Mouse (Mus musculus) midbrain, embryonic 12.5 days (tissue): ENCODE measurements around the gene Tiam1. TPM values are rescaled to one million over a fixed set of nuclear protein-coding genes. Genes with fewer than 3 reads are reported as not detected.
A peak's percentile ranks its signal among the peaks of the same experiment; 100 is the strongest.

ENCODE experiments used
- ATAC-seq: fragments of 200-750 bp; cut with Nextera tagmentation; 2 replicates; pipeline ENCODE4 v1.8.0; 2017; ENCODE audit warnings: low read depth, moderate TSS enrichment, moderate library complexity; ENCODE audit not compliant: low FRiP score
- H3K27ac ChIP-seq: fragments of 300-500 bp; sonication (generic); replicated peaks from 2 replicates; pipeline ENCODE4 v1.5.1; 2016; ENCODE audit warnings: mild to moderate bottlenecking
- H3K27me3 ChIP-seq: fragments of 300-500 bp; sonication (generic); 2 replicates; pipeline ENCODE4 v1.6.1; 2016; ENCODE audit warnings: mild to moderate bottlenecking
- H3K36me3 ChIP-seq: fragments of 300-500 bp; sonication (generic); 2 replicates; pipeline ENCODE4 v1.6.1; 2016
- H3K4me1 ChIP-seq: fragments of 300-500 bp; sonication (generic); 2 replicates; pipeline ENCODE4 v1.6.1; 2016
- H3K4me2 ChIP-seq: fragments of 300-500 bp; sonication (generic); replicated peaks from 2 replicates; pipeline ENCODE4 v1.6.1; 2016; ENCODE audit warnings: mild to moderate bottlenecking, moderate library complexity
- H3K4me3 ChIP-seq: fragments of 300-500 bp; sonication (generic); 2 replicates; pipeline ENCODE4 v1.5.1; 2016; ENCODE audit warnings: mild to moderate bottlenecking
- H3K9ac ChIP-seq: fragments of 300-500 bp; sonication (generic); replicated peaks from 2 replicates; pipeline ENCODE4 v1.6.1; 2016; ENCODE audit warnings: mild to moderate bottlenecking, moderate library complexity
- H3K9me3 ChIP-seq: fragments of 300-500 bp; sonication (generic); 2 replicates; pipeline ENCODE4 v1.6.1; 2016; ENCODE audit warnings: mild to moderate bottlenecking
- WGBS: fragments of 180-500 bp; shearing (Covaris S2); methylation state at CpG from one replicate; pipeline ENCODE4 v1.1.7; 2016; 5-methylcytosine and 5-hydroxymethylcytosine counted together
- polyA plus RNA-seq: library from polyadenylated mRNA; unstranded; fragments of >200 nt; fragmentation: Nextera tagmentation; extraction: Ambion mirVana; gene quantifications from 2 replicates; pipeline ENCODE4 v1.2.1, GENCODE M21; 2016

Gene Tiam1
- polyA plus RNA-seq, 1 experiment from 2014 or later: 23.8 TPM

GRCm38 (mm10) chr16:89986672-89987362, 156.8 kb downstream of the Tiam1 start:
- no peaks in the 10 kb centered on the region for H3K36me3 ChIP-seq
- no peak overlapping the region for H3K4me3 ChIP-seq
- H3K27me3 ChIP-seq: no peaks in the 10 kb centered on the region
- WGBS: 72% methylated on average over 18 of the region's 18 CpGs
- H3K4me2 ChIP-seq: no peak overlapping the region
- H3K4me1 ChIP-seq: peaks cover 8% of the 10 kb centered on the region; the same call in 1 of the 2 replicates
- peak; percentile 59; the same call in 1 of the 2 replicates for ATAC-seq
- H3K27ac ChIP-seq: no peak overlapping the region
- no peak overlapping the region for H3K9ac ChIP-seq
- H3K9me3 ChIP-seq: no peaks in the 10 kb centered on the region

- Histone ChIP-seq H3K27ac (no peak overlapping the region), H3K4me1 (peaks cover 8% of the 10 kb centered on the region; the same call in 1 of the 2 replicates), H3K27me3 (no peaks in the 10 kb centered on the region), H3K4me2 (no peak overlapping the region), H3K4me3 (no peak overlapping the region), H3K36me3 (no peaks in the 10 kb centered on the region), H3K9me3 (no peaks in the 10 kb centered on the region), H3K9ac (no peak overlapping the region)
- 76% methylated on average over 20 of the region's 20 CpGs for WGBS
- no peak for ATAC-seq
Observed at GRCm38 (mm10) chr16:89985702-89986481, 157.7 kb downstream of the Tiam1 start.

DNA sequence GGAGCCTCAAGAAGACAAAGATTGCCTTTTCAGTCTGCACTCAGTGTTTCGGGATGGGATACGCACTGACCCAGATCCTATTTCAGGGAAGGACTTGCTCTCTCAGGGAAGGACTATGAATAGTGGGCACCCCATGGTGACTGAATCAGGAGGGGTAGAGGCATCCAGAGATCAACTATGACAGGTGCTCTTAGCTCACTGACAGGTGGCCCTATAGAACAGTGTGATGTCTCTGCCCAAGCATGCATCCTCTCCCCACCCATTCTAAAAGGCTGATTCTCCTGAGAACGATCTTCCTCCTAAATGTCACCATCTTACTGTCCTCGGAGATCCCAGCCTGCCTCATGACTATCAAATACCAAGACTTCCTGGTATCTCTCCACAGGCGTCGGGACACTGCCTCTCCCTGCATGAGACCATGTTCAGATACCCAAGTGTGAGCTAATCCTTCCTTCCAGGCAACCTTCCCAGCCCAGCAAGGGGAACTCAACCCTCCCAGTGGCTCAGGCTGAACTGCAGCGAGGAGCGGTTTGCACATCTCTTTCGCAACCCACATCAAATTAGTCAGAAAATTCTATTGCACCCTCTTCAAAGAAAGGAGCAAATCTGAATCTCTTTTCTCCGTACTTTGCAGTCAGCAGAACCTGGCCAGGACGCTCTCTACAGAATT, 163.4 kb downstream of the Tiam1 start:
- H3K36me3 ChIP-seq: no peaks in the 10 kb centered on the region
- no peaks in the 10 kb centered on the region for H3K9me3 ChIP-seq
- H3K27ac ChIP-seq: no peak overlapping the region
- no peak overlapping the region for H3K4me2 ChIP-seq
- H3K27me3 ChIP-seq: no peaks in the 10 kb centered on the region
- no peak overlapping the region for H3K9ac ChIP-seq
- ATAC-seq: no peak
- no peak overlapping the region for H3K4me3 ChIP-seq
- no peaks in the 10 kb centered on the region for H3K4me1 ChIP-seq
- WGBS: 90% methylated on average over 11 of the region's 11 CpGs

GRCm38 (mm10) chr16:89975441-89975840, 168.1 kb downstream of the Tiam1 start:
- no peak for ATAC-seq
- 92% methylated on average over 9 of the region's 9 CpGs for WGBS

DNA sequence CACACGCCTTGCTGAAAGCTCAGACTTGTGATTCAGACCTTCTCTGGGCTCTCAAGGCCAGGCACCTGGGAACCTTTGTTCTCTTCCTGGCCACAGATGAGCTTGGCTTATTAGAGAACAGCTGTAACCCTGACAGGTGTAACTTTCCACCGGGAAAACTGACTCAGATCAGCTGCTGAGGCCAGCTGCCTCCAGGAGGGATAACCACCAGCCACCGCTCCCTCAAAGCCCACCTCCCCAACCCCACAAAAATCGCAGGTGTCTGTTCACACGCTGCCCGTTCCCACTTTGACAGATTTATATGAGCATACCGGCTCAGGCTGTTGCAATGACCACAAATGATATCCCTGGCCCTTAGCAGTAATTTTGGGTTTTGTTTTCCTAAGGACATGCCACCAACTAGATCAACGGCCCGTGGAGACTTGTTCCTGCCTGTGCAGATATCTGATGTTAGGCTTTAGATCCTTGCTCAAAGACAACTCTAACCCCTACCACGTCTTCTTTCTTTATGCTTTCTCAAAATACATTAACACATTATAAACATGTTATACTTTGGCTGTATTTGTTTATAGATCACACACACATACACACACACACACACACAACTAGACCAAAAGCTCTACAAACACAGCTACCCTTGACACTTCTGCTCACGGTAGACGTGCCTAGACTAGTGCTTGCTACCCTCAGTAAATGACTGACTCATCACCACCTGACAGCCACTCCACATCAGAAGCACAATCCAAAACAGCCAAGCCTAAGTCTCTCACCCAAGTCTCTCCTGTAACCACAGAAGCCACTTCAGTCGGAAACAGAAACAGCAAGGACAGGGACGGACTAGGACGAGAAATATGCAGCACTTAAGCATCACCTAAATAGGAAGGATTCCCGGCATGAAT, 169.5 kb downstream of the Tiam1 start:
- no peak for ATAC-seq
- H3K27ac ChIP-seq: no peak overlapping the region
- WGBS: 93% methylated on average over 16 of the region's 16 CpGs

More at GRCm38 (mm10) chr16:89975441-89975840, 168.1 kb downstream of the Tiam1 start:
- no peaks in the 10 kb centered on the region for H3K4me1 ChIP-seq
- H3K27me3 ChIP-seq: no peaks in the 10 kb centered on the region
- no peak overlapping the region for H3K4me3 ChIP-seq
- H3K9me3 ChIP-seq: no peaks in the 10 kb centered on the region
- H3K27ac ChIP-seq: no peak overlapping the region
- no peaks in the 10 kb centered on the region for H3K36me3 ChIP-seq
- H3K4me2 ChIP-seq: no peak overlapping the region
- no peak overlapping the region for H3K9ac ChIP-seq

DNA sequence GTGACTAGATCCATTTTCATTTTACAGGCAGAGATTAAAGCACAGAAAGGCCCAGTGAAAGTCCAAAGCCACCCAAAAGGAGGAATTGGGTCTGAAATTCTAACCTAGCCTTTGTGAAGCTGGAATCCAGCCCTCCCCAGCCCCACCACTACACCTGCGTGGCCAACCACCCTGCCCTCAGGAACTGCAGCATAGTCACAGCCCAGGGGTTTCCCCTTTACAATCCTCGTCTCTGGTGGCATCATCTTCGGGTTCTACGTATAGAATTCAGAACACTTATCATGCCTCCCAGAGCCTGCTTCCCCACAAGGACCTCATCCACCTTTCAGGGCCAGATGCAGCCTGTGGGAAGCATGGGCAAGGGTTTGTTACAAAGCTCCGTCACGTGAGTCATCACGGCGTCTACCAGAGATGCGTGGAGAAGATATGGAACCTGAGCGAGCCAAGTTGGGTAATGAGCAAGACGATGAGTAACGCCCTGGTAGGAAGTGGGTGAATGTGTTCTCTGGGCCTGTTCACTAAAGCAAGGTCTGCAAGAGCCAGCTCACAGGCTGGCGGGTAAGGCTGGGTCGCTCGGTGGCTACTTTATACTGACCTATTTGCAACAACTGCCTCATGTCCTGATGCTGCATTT, 170.6 kb downstream of the Tiam1 start:
- ATAC-seq: no peak
- H3K4me2 ChIP-seq: no peak overlapping the region
- no peaks in the 10 kb centered on the region for H3K36me3 ChIP-seq
- 0 out of 2 replicates have a peak, but pooled peaks cover 1% of the 10 kb centered on the region for H3K4me1 ChIP-seq
- no peaks in the 10 kb centered on the region for H3K9me3 ChIP-seq
- no peak overlapping the region for H3K4me3 ChIP-seq
- H3K9ac ChIP-seq: no peak overlapping the region
- H3K27ac ChIP-seq: no peak overlapping the region
- 96% methylated on average over 15 of the region's 15 CpGs for WGBS
- no peaks in the 10 kb centered on the region for H3K27me3 ChIP-seq

More for the DNA sequence above, 169.5 kb downstream of the Tiam1 start:
- no peak overlapping the region for H3K9ac ChIP-seq
- no peaks in the 10 kb centered on the region for H3K27me3 ChIP-seq
- H3K4me2 ChIP-seq: no peak overlapping the region
- no peaks in the 10 kb centered on the region for H3K4me1 ChIP-seq
- no peaks in the 10 kb centered on the region for H3K9me3 ChIP-seq
- no peak overlapping the region for H3K4me3 ChIP-seq
- no peaks in the 10 kb centered on the region for H3K36me3 ChIP-seq

DNA sequence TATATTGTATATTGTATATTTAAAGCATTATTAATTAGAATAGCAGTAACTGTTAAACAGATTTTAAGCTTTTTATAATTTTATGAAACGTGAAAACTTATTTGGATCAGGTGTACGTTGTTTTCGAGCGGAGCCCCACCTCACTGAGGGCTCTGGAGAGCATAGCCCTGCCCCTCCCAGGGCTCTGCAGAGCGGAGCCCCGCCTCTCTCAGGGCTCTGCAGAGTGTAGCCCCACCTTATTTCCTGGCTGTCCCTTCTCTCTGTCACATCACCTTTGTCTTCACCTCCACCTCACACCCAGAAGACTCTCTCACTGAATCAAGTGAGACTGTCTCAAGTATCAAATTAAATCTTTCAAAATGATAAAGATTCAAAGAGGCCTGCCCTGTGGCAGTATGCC, 171.6 kb downstream of the Tiam1 start:
- Histone ChIP-seq H3K4me1 (0 out of 2 replicates have a peak, but pooled peaks cover 2% of the 10 kb centered on the region), H3K27ac (no peak overlapping the region), H3K9ac (no peak overlapping the region), H3K4me3 (no peak overlapping the region), H3K27me3 (no peaks in the 10 kb centered on the region), H3K36me3 (no peaks in the 10 kb centered on the region), H3K9me3 (no peaks in the 10 kb centered on the region), H3K4me2 (no peak overlapping the region)
- 93% methylated on average over 6 of the region's 6 CpGs for WGBS
- no peak for ATAC-seq

GRCm38 (mm10) chr16:89968058-89968457, 175.5 kb downstream of the Tiam1 start:
- H3K36me3 ChIP-seq: no peaks in the 10 kb centered on the region
- H3K4me3 ChIP-seq: no peak overlapping the region
- H3K27ac ChIP-seq: no peak overlapping the region
- no peaks in the 10 kb centered on the region for H3K27me3 ChIP-seq
- H3K4me1 ChIP-seq: 0 out of 2 replicates have a peak, but pooled peaks cover 2% of the 10 kb centered on the region
- no peak for ATAC-seq
- 88% methylated on average over 6 of the region's 6 CpGs for WGBS
- no peak overlapping the region for H3K9ac ChIP-seq
- H3K9me3 ChIP-seq: no peaks in the 10 kb centered on the region
- H3K4me2 ChIP-seq: no peak overlapping the region

DNA sequence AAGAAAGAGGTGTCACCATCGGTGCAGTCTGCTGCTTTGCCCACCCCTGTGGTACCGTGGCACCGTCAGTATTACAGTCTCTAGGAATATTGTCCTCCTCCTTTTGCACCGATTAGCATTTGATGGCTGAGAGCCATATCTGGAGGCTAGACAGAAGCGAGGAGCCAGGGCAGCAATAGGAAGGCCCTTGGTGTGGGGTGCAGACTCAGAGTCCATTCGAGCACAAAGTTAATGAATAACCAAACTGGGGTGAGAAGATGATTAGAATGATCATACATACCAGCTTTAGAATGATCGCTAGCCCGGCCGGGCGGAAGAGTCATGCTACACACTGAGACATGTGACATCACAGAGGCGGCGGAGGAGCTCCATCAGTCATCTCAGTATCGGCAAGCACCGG, 180.7 kb downstream of the Tiam1 start:
- Histone ChIP-seq H3K4me2 (no peak overlapping the region), H3K27ac (no peak overlapping the region), H3K9me3 (no peaks in the 10 kb centered on the region), H3K4me1 (peaks cover 23% of the 10 kb centered on the region), H3K9ac (no peak overlapping the region), H3K4me3 (no peak overlapping the region), H3K27me3 (peaks cover 16% of the 10 kb centered on the region), H3K36me3 (no peaks in the 10 kb centered on the region)
- ATAC-seq: no peak
- 93% methylated on average over 14 of the region's 14 CpGs for WGBS

DNA sequence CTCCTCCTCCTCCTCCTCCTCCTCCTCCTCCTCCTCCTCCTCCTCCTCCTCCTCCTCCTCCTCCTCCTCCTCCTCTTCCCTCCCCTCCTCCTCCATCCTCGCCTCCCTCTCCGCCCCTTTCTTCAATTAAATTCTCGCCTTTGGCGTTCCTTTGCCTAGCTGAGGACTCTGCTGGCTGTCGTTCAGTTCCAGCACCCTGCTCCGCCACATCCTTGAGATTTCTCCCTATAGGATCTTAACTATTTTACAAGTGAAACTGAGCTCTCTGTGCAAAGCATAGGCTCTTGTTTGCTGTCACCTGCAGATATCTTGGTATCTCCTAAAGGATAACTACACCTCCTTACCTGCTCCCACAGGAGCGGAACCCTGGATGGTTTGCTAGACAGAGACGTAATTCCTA, 182.7 kb downstream of the Tiam1 start:
- ATAC-seq: 0 out of 2 replicates have a peak, but pooled peaks have one; percentile 14
- Histone ChIP-seq H3K9me3 (no peaks in the 10 kb centered on the region), H3K27ac (no peak overlapping the region), H3K36me3 (no peaks in the 10 kb centered on the region), H3K4me3 (peak overlapping the region; percentile 39), H3K27me3 (peaks cover 19% of the 10 kb centered on the region), H3K4me2 (peak overlapping the region; percentile 69), H3K9ac (peak overlapping the region; percentile 49), H3K4me1 (peaks cover 23% of the 10 kb centered on the region)
- 23% methylated on average over 5 of the region's 8 CpGs for WGBS
